Mouse (Mus musculus) naive thymus-derived CD4-positive, alpha-beta T cell, adult 5 months (primary cell): ENCODE results near the gene Fam160b1. TPM values are rescaled to one million over a fixed set of nuclear protein-coding genes. Genes with fewer than 3 reads are reported as not detected.

Experiments
- polyA plus RNA-seq: library from polyadenylated mRNA; unstranded; fragments of 100-300 nt; shearing (Covaris generic); gene quantifications from one replicate; pipeline ENCODE4 v1.2.1, GENCODE M21; 2017

Gene Fam160b1
- 31.5 TPM for polyA plus RNA-seq

GRCm38 (mm10) chr19:57360341-57361130 lies at the start of gene Fam160b1:
Fam160b1 (plus strand) TSS chr19:57360680.

GRCm38 (mm10) chr19:57314346-57315012 lies 46.0 kb upstream of the Fam160b1 start, which contains the start of gene Ablim1:
Ablim1 (minus strand) TSS chr19:57314919.

Other genes starting within 250 kb of the Fam160b1 start
- gene Ablim1, start 45.8 kb upstream of the Fam160b1 start, polyA plus RNA-seq, result 723 TPM
- 20.5 TPM for gene Trub1, start 92.2 kb downstream of the Fam160b1 start, polyA plus RNA-seq